Mouse (Mus musculus) heart, postnatal 0 days (tissue): Measurements from ENCODE around the gene Rnf180.

ENCODE experiments used
- CTCF ChIP-seq: IDR thresholded peaks from 2 replicates; pipeline ENCODE4 v1.5.1; 2016; ENCODE audit warnings: antibody characterized with exemption, control low read depth, low read depth
- EP300 ChIP-seq: IDR thresholded peaks from 2 replicates; pipeline ENCODE4 v1.6.1; 2016; ENCODE audit warnings: antibody characterized with exemption, low read depth

DNA sequence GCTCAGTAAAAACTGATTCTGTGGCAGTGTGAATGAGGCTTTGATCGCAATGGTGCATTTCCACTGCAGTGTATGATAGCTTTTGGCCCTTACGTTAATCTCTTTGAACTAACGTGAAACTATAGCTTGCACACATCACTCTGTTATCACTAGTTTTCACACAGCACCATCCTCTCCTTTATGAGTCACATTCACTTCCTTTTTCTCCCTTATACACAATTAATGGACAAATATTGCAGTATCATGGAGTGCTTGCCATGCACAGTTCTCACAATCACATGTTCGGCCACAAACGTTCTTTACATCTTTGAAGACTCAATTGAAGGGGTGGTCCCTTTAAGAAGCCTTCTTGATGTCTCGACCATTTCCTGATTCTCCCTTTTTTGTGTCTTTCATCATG is 21.4 kb upstream of the Rnf180 start:
- TF ChIP-seq EP300 (no peak), CTCF (no peak)
